Mouse (Mus musculus) midbrain, postnatal 0 days (tissue): ENCODE measurements around the gene Rdh8. TPM values are rescaled to one million over a fixed set of nuclear protein-coding genes. Genes with fewer than 3 reads are reported as not detected.
A peak's percentile ranks its signal among the peaks of the same experiment; 100 is the strongest.

Experiments
- ATAC-seq: fragments of 200-750 bp; cut with Nextera tagmentation; 2 replicates; pipeline ENCODE4 v1.8.0; 2017; ENCODE audit warnings: moderate number of reproducible peaks, mild to moderate bottlenecking, moderate TSS enrichment, moderate library complexity; ENCODE audit not compliant: low FRiP score
- DNase-seq: peaks from one replicate; pipeline ENCODE4 v3.0.0-alpha.2; 2015; ENCODE audit warnings: low spot score
- H3K27ac ChIP-seq: fragments of 300-500 bp; sonication (generic); 2 replicates; pipeline ENCODE4 v1.5.1; 2014; ENCODE audit warnings: low read depth, mild to moderate bottlenecking, low read length, mixed read lengths
- H3K27me3 ChIP-seq: fragments of 300-500 bp; sonication (generic); 2 replicates; pipeline ENCODE4 v1.6.1; 2014; ENCODE audit warnings: low read length, control low read depth, mixed read lengths; ENCODE audit not compliant: insufficient read depth
- H3K36me3 ChIP-seq: fragments of 300-500 bp; sonication (generic); 2 replicates; pipeline ENCODE4 v1.6.1; 2014; ENCODE audit warnings: low read length, control low read depth, mixed read lengths; ENCODE audit not compliant: insufficient read depth
- H3K4me1 ChIP-seq: fragments of 300-500 bp; sonication (generic); 2 replicates; pipeline ENCODE4 v1.6.1; 2014; ENCODE audit warnings: mild to moderate bottlenecking, control low read depth, antibody characterized with exemption, low read length, mixed read lengths; ENCODE audit not compliant: insufficient read depth
- H3K4me2 ChIP-seq: fragments of 300-500 bp; sonication (generic); 2 replicates; pipeline ENCODE4 v1.6.1; 2014; ENCODE audit warnings: low read depth, mild to moderate bottlenecking, low read length, mixed read lengths; ENCODE audit not compliant: poor library complexity, severe bottlenecking
- H3K4me3 ChIP-seq: fragments of 300-500 bp; sonication (generic); 2 replicates; pipeline ENCODE4 v1.5.1; 2014; ENCODE audit warnings: low read depth, mild to moderate bottlenecking, low read length, moderate library complexity
- H3K9ac ChIP-seq: fragments of 300-500 bp; sonication (generic); replicated peaks from 2 replicates; pipeline ENCODE4 v1.6.1; 2014; ENCODE audit warnings: mild to moderate bottlenecking, low read length, moderate library complexity, mixed read lengths; ENCODE audit not compliant: poor library complexity, severe bottlenecking
- H3K9me3 ChIP-seq: fragments of 300-500 bp; sonication (generic); 2 replicates; pipeline ENCODE4 v1.6.1; 2016; ENCODE audit warnings: low read length, control low read depth
- CTCF ChIP-seq: IDR thresholded peaks from 2 replicates; pipeline ENCODE4 v1.5.1; 2016; ENCODE audit warnings: antibody characterized with exemption, mild to moderate bottlenecking
- WGBS: fragments of 180-500 bp; shearing (Covaris S2); extraction: QIAGEN DNeasy Blood & Tissue Kit; methylation state at CpG from one replicate; pipeline ENCODE4 v1.1.7; 2014; 5-methylcytosine and 5-hydroxymethylcytosine counted together
- polyA plus RNA-seq: library from polyadenylated mRNA; unstranded; fragments of >200 nt; fragmentation: Nextera tagmentation; extraction: Ambion mirVana; gene quantifications from 2 replicates; pipeline ENCODE4 v1.2.1, GENCODE M21; 2015
- total RNA-seq: library from RNA; depleted of rRNA; stranded (reverse); fragments of >200 nt; gene quantifications from 2 replicates; pipeline ENCODE4 v1.2.3, GENCODE M21; 2014

The Rdh8 gene
- total and polyA plus RNA-seq, 2 experiments from 2014 or later, result not detected

GRCm38 (mm10) chr9:20812537-20813271, 5.6 kb upstream of the Rdh8 start:
- Histone ChIP-seq H3K9ac (no peak overlapping the region), H3K9me3 (no peaks in the 10 kb centered on the region), H3K27ac (no peak overlapping the region), H3K4me3 (no peak overlapping the region), H3K4me1 (0 out of 2 replicates have a peak, but pooled peaks cover 3% of the 10 kb centered on the region), H3K27me3 (peaks cover 8% of the 10 kb centered on the region; the same call in 1 of the 2 replicates), H3K36me3 (no peaks in the 10 kb centered on the region), H3K4me2 (no peak overlapping the region)
- DNase-seq, result peak; percentile 15
- WGBS, result 15% methylated on average over 19 of the region's 19 CpGs
- ATAC-seq, result no peak
- peak; percentile 40 for TF ChIP-seq CTCF

- H3K36me3 ChIP-seq, result no peaks in the 10 kb centered on the region
- ATAC-seq (no peak), DNase-seq (no peak)
- WGBS, result 5% methylated on average over 29 of the region's 29 CpGs
- no peak for TF ChIP-seq CTCF
- 0 out of 2 replicates have a peak within 1 kb of the TSS, but pooled peaks have one; percentile 19 for H3K9ac ChIP-seq
- H3K4me2 ChIP-seq, result peak within 1 kb of the TSS; percentile 40
- H3K4me1 ChIP-seq, result 0 out of 2 replicates have a peak, but pooled peaks cover 3% of the 10 kb centered on the region
- no peak within 1 kb of the TSS for H3K27ac ChIP-seq
- H3K9me3 ChIP-seq, result no peaks in the 10 kb centered on the region
- H3K4me3 ChIP-seq, result 0 out of 2 replicates have a peak within 1 kb of the TSS, but pooled peaks have one; percentile 5
- peaks cover 8% of the 10 kb centered on the region; the same call in 1 of the 2 replicates for H3K27me3 ChIP-seq
Observed at GRCm38 (mm10) chr9:20814521-20815272, 3.6 kb upstream of the Rdh8 start, which contains the start of gene Col5a3. TSS of gene Col5a3 (minus strand) at chr9:20815067.

- Histone ChIP-seq H3K9me3 (no peaks in the 10 kb centered on the region), H3K4me1 (no peaks in the 10 kb centered on the region), H3K9ac (no peak overlapping the region), H3K4me3 (no peak overlapping the region), H3K36me3 (no peaks in the 10 kb centered on the region), H3K27ac (no peak overlapping the region), H3K27me3 (0 out of 2 replicates have a peak, but pooled peaks cover under 1% of the 10 kb centered on the region), H3K4me2 (no peak overlapping the region)
- DNase-seq, result no peak
- WGBS, result 65% methylated on average over 5 of the region's 5 CpGs
- ATAC-seq, result no peak
- TF ChIP-seq CTCF, result no peak
Observed at GRCm38 (mm10) chr9:20820001-20820400, 1.7 kb downstream of the Rdh8 start.

GRCm38 (mm10) chr9:20822821-20823220, 4.5 kb downstream of the Rdh8 start:
- TF ChIP-seq CTCF, result no peak
- no peak overlapping the region for H3K4me3 ChIP-seq
- no peak overlapping the region for H3K9ac ChIP-seq
- WGBS, result 81% methylated on average over 3 of the region's 3 CpGs
- ATAC-seq (no peak), DNase-seq (no peak)
- no peak overlapping the region for H3K27ac ChIP-seq
- H3K36me3 ChIP-seq, result no peaks in the 10 kb centered on the region
- H3K9me3 ChIP-seq, result no peaks in the 10 kb centered on the region
- H3K4me1 ChIP-seq, result no peaks in the 10 kb centered on the region
- H3K27me3 ChIP-seq, result no peaks in the 10 kb centered on the region
- H3K4me2 ChIP-seq, result no peak overlapping the region

- Histone ChIP-seq H3K9me3 (no peaks in the 10 kb centered on the region), H3K4me3 (no peak overlapping the region), H3K27ac (no peak overlapping the region), H3K4me2 (no peak overlapping the region), H3K27me3 (no peaks in the 10 kb centered on the region), H3K9ac (no peak overlapping the region), H3K4me1 (no peaks in the 10 kb centered on the region), H3K36me3 (no peaks in the 10 kb centered on the region)
- ATAC-seq (no peak), DNase-seq (no peak)
- TF ChIP-seq CTCF, result no peak
- WGBS, result 74% methylated on average over 5 of the region's 5 CpGs
Observed at GRCm38 (mm10) chr9:20825781-20826180, 7.5 kb downstream of the Rdh8 start.

GRCm38 (mm10) chr9:20828127-20828526, 9.8 kb downstream of the Rdh8 start:
- Histone ChIP-seq H3K27me3 (no peaks in the 10 kb centered on the region), H3K9me3 (no peaks in the 10 kb centered on the region), H3K4me2 (no peak overlapping the region), H3K27ac (no peak overlapping the region), H3K9ac (no peak overlapping the region), H3K4me3 (no peak overlapping the region), H3K4me1 (no peaks in the 10 kb centered on the region), H3K36me3 (no peaks in the 10 kb centered on the region)
- DNase-seq (no peak), ATAC-seq (no peak)
- 97% methylated on average over 1 of the region's 1 CpGs for WGBS
- no peak for TF ChIP-seq CTCF
